Mouse (Mus musculus) lung, postnatal 10 days (tissue): Measurements from ENCODE around the gene Olfr317.
"Not testable (repeated sequence)": the region's sequence is repeated elsewhere in the genome, so short reads cannot be mapped to it uniquely, and the experiment has no call there.

Experiments
- DNase-seq: peaks from one replicate; pipeline ENCODE4 v3.0.0; 2021

The Olfr317 gene

GRCm38 (mm10) chr11:58738792-58739262, at the start of gene Olfr317:
Gene Olfr317, minus strand, starts transcription at chr11:58739212.
- no peak for DNase-seq

- no peak for DNase-seq
Observed at GRCm38 (mm10) chr11:58788346-58788745, 49.3 kb upstream of the Olfr317 start.

GRCm38 (mm10) chr11:58787651-58788050, 48.6 kb upstream of the Olfr317 start:
- no peak for DNase-seq

GRCm38 (mm10) chr11:58784182-58784581, 45.2 kb upstream of the Olfr317 start:
- no peak for DNase-seq

GRCm38 (mm10) chr11:58782480-58783089, 43.6 kb upstream of the Olfr317 start, which contains the start of gene Olfr314:
Gene Olfr314, plus strand, starts transcription at chr11:58782952.
- no peak for DNase-seq

GRCm38 (mm10) chr11:58772888-58773287, 33.9 kb upstream of the Olfr317 start, which contains the start of gene Olfr315:
Gene Olfr315, plus strand, starts transcription at chr11:58773188.
- DNase-seq = no peak

- no peak for DNase-seq
Observed at GRCm38 (mm10) chr11:58752434-58752833, 13.4 kb upstream of the Olfr317 start, which contains the start of gene Olfr316. Gene Olfr316, plus strand, starts transcription at chr11:58752734.

- not testable (repeated sequence) for DNase-seq
Observed at GRCm38 (mm10) chr11:58751096-58751495, 12.1 kb upstream of the Olfr317 start.

- peak; percentile 28 for DNase-seq
Observed at GRCm38 (mm10) chr11:58733372-58733771, 5.6 kb downstream of the Olfr317 start.

- DNase-seq = not testable (repeated sequence)
Observed at GRCm38 (mm10) chr11:58727896-58728650, 10.9 kb downstream of the Olfr317 start.

- no peak for DNase-seq
Observed at GRCm38 (mm10) chr11:58723914-58724313, 15.1 kb downstream of the Olfr317 start, which contains the start of gene Olfr318. Gene Olfr318, minus strand, starts transcription at chr11:58724014.

GRCm38 (mm10) chr11:58719701-58720100, 19.3 kb downstream of the Olfr317 start:
- no peak for DNase-seq

- DNase-seq = not testable (repeated sequence)
Observed at GRCm38 (mm10) chr11:58717723-58718122, 21.3 kb downstream of the Olfr317 start.

- no peak for DNase-seq
Observed at GRCm38 (mm10) chr11:58709086-58709485, 29.9 kb downstream of the Olfr317 start.

- DNase-seq = no peak
Observed at GRCm38 (mm10) chr11:58698862-58699261, 40.1 kb downstream of the Olfr317 start, which contains the start of gene Olfr319. Gene Olfr319, plus strand, starts transcription at chr11:58699162.
